Mouse (Mus musculus): ENCODE measurements around the gene Myo3b. TPM values are rescaled to one million over a fixed set of nuclear protein-coding genes. Genes with fewer than 3 reads are reported as not detected.
A peak's percentile ranks its signal among the peaks of the same experiment; 100 is the strongest.
"Not testable (repeated sequence)": the region's sequence is repeated elsewhere in the genome, so short reads cannot be mapped to it uniquely, and the experiment has no call there.

Gene Myo3b
- polyA plus RNA-seq, 1 experiment from 2014 or later, result 0.24 TPM

DNA sequence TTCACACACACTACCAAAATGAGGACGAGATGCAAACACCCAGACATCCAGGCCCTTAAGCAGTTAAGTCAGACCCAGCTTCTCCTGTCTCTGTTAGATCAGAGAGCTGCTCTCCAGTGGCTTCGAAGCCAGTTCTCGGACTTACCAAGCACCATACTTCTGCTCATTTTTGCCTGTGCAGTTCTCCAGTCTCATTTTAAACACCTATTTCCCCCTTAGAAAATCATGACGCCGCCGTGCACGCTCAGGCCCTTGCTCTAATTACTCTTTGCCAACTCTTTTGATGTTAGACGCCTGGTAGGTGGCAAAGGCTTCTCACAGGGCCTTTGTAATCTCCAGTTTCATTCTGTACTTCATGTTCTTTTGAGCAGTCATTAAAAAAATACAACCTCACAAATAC lies 179.5 kb downstream of the Myo3b start:
- Histone ChIP-seq H3K4me1 (ENCODE audit: insufficient read depth) (no peaks in the 10 kb centered on the region), H3K4me2 (no peak overlapping the region), H3K27ac (ENCODE audit: low read depth) (no peak overlapping the region), H3K4me3 (ENCODE audit: low read depth, low read length) (no peak overlapping the region), H3K27me3 (ENCODE audit: insufficient read depth, low read length) (no peaks in the 10 kb centered on the region), H3K9ac (no peak overlapping the region), H3K9me3 (ENCODE audit: low read depth, low read length) (no peaks in the 10 kb centered on the region), H3K36me3 (ENCODE audit: insufficient read depth) (no peaks in the 10 kb centered on the region)
- no peak for TF ChIP-seq CTCF (IDR thresholded peaks at IDR 0.05; ENCODE audit: low read depth)
- ATAC-seq (ENCODE audit: insufficient read depth) (no peak), DNase-seq (no peak)
- 72% methylated on average over 8 of the region's 8 CpGs for WGBS

DNA sequence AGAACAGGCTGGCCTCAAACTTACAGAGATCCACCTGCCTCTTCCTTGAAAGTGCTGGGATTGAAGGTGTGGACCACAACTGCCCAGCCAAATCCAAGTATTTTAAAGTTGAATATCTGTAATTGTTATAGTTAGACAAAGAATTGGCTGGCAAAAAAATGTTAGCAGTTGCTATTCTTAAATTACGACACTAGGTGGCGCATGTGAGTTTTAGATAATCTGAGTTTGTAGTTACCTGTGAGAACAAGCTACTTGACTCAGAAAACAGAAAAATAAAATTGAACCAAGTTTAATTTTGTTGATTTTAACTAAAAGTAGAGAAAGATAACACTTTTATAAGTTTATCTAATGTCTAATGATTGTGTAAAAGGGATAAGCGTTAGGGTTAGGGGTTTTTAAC lies 187.8 kb downstream of the Myo3b start:
- no peak overlapping the region for H3K4me3 ChIP-seq (ENCODE audit: low read depth, low read length)
- no peak overlapping the region for H3K9ac ChIP-seq
- no peak overlapping the region for H3K27ac ChIP-seq (ENCODE audit: low read depth)
- WGBS, result 11% methylated on average over 3 of the region's 3 CpGs
- no peaks in the 10 kb centered on the region for H3K4me1 ChIP-seq (ENCODE audit: insufficient read depth)
- peak; percentile 79 for DNase-seq
- ATAC-seq (ENCODE audit: insufficient read depth), result no peak
- TF ChIP-seq CTCF (IDR thresholded peaks at IDR 0.05; ENCODE audit: low read depth), result peak; percentile 73
- no peaks in the 10 kb centered on the region for H3K36me3 ChIP-seq (ENCODE audit: insufficient read depth)
- no peaks in the 10 kb centered on the region for H3K9me3 ChIP-seq (ENCODE audit: low read depth, low read length)
- H3K27me3 ChIP-seq (ENCODE audit: insufficient read depth, low read length), result no peaks in the 10 kb centered on the region
- H3K4me2 ChIP-seq, result no peak overlapping the region

GRCm38 (mm10) chr2:70234450-70234849 lies 195.5 kb downstream of the Myo3b start:
- H3K9ac ChIP-seq; H3K9me3 ChIP-seq (ENCODE audit: low read depth, low read length); H3K36me3 ChIP-seq (ENCODE audit: insufficient read depth); DNase-seq; H3K4me2 ChIP-seq; H3K4me3 ChIP-seq (ENCODE audit: low read depth, low read length); ATAC-seq (ENCODE audit: insufficient read depth); H3K27ac ChIP-seq (ENCODE audit: low read depth); H3K27me3 ChIP-seq (ENCODE audit: insufficient read depth, low read length); H3K4me1 ChIP-seq (ENCODE audit: insufficient read depth): not testable (repeated sequence)
- 48% methylated on average over 4 of the region's 4 CpGs for WGBS

- H3K4me2 ChIP-seq, result no peak overlapping the region
- ATAC-seq (ENCODE audit: insufficient read depth) (no peak), DNase-seq (no peak)
- TF ChIP-seq CTCF (IDR thresholded peaks at IDR 0.05; ENCODE audit: low read depth), result no peak
- no peaks in the 10 kb centered on the region for H3K9me3 ChIP-seq (ENCODE audit: low read depth, low read length)
- no peak overlapping the region for H3K4me3 ChIP-seq (ENCODE audit: low read depth, low read length)
- H3K36me3 ChIP-seq (ENCODE audit: insufficient read depth), result no peaks in the 10 kb centered on the region
- H3K27ac ChIP-seq (ENCODE audit: low read depth), result no peak overlapping the region
- no peak overlapping the region for H3K9ac ChIP-seq
- 54% methylated on average over 4 of the region's 4 CpGs for WGBS
- no peaks in the 10 kb centered on the region for H3K27me3 ChIP-seq (ENCODE audit: insufficient read depth, low read length)
- H3K4me1 ChIP-seq (ENCODE audit: insufficient read depth), result no peaks in the 10 kb centered on the region
Measured at GRCm38 (mm10) chr2:70245981-70246380, 207.1 kb downstream of the Myo3b start.

DNA sequence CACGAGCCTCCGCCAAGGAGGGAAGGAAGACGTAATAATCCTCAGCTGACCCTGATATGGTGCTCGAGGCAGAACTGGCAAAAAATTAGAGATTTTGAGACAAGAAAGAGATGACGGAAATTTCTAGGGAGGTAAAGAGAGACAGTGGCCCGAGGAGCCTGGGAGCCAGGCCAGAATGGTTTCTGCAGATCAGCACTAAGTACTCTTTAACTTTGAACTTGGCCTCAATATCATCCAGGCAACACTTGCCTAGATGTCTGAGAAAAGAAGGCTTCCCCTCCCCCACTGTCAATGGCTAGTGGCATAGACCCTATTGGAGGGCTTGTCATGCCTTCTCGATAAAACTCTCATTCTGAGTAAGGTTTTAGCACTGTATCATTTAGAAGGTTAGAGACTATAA lies 209.7 kb downstream of the Myo3b start:
- DNase-seq, result peak; percentile 9
- H3K27ac ChIP-seq (ENCODE audit: low read depth), result no peak overlapping the region
- no peak overlapping the region for H3K9ac ChIP-seq
- no peak for TF ChIP-seq CTCF (IDR thresholded peaks at IDR 0.05; ENCODE audit: low read depth)
- no peaks in the 10 kb centered on the region for H3K9me3 ChIP-seq (ENCODE audit: low read depth, low read length)
- ATAC-seq (ENCODE audit: insufficient read depth), result no peak
- 79% methylated on average over 7 of the region's 7 CpGs for WGBS
- H3K4me2 ChIP-seq, result no peak overlapping the region
- no peak overlapping the region for H3K4me3 ChIP-seq (ENCODE audit: low read depth, low read length)
- H3K27me3 ChIP-seq (ENCODE audit: insufficient read depth, low read length), result no peaks in the 10 kb centered on the region
- no peaks in the 10 kb centered on the region for H3K4me1 ChIP-seq (ENCODE audit: insufficient read depth)
- H3K36me3 ChIP-seq (ENCODE audit: insufficient read depth), result no peaks in the 10 kb centered on the region

- TF ChIP-seq CTCF (IDR thresholded peaks at IDR 0.05; ENCODE audit: low read depth), result no peak
- 37% methylated on average over 4 of the region's 4 CpGs for WGBS
- H3K4me2 ChIP-seq, result no peak overlapping the region
- H3K4me1 ChIP-seq (ENCODE audit: insufficient read depth), result no peaks in the 10 kb centered on the region
- no peaks in the 10 kb centered on the region for H3K9me3 ChIP-seq (ENCODE audit: low read depth, low read length)
- H3K27me3 ChIP-seq (ENCODE audit: insufficient read depth, low read length), result no peaks in the 10 kb centered on the region
- no peak for ATAC-seq (ENCODE audit: insufficient read depth)
- no peak overlapping the region for H3K27ac ChIP-seq (ENCODE audit: low read depth)
- H3K4me3 ChIP-seq (ENCODE audit: low read depth, low read length), result no peak overlapping the region
- H3K36me3 ChIP-seq (ENCODE audit: insufficient read depth), result no peaks in the 10 kb centered on the region
- DNase-seq, result no peak
- H3K9ac ChIP-seq, result no peak overlapping the region
Measured at GRCm38 (mm10) chr2:70249872-70250271, 210.9 kb downstream of the Myo3b start.

DNA sequence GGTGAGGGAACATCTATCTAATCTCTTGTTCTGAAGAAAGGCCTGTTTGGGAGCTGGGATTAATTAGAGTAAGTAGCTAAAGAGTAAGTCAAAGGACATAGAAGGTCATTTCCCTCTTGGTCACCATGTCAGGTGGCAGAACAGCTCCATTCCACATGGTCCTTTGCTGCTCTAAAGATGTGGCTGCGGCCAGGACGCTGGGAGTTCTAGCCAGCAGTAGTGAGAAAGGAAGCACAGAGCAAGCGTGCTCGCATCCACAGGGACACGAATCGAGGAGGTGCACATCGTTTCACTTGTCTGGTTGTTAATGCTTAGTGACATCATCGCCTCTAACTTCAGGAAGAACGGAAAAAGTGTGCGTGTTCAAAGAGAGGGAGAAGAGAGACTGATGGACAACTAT lies 212.3 kb downstream of the Myo3b start:
- H3K9ac ChIP-seq, result no peak overlapping the region
- TF ChIP-seq CTCF (IDR thresholded peaks at IDR 0.05; ENCODE audit: low read depth), result no peak
- no peaks in the 10 kb centered on the region for H3K9me3 ChIP-seq (ENCODE audit: low read depth, low read length)
- no peaks in the 10 kb centered on the region for H3K27me3 ChIP-seq (ENCODE audit: insufficient read depth, low read length)
- DNase-seq (no peak), ATAC-seq (ENCODE audit: insufficient read depth) (no peak)
- H3K4me3 ChIP-seq (ENCODE audit: low read depth, low read length), result no peak overlapping the region
- no peaks in the 10 kb centered on the region for H3K4me1 ChIP-seq (ENCODE audit: insufficient read depth)
- no peaks in the 10 kb centered on the region for H3K36me3 ChIP-seq (ENCODE audit: insufficient read depth)
- no peak overlapping the region for H3K27ac ChIP-seq (ENCODE audit: low read depth)
- H3K4me2 ChIP-seq, result no peak overlapping the region
- 86% methylated on average over 10 of the region's 10 CpGs for WGBS

DNA sequence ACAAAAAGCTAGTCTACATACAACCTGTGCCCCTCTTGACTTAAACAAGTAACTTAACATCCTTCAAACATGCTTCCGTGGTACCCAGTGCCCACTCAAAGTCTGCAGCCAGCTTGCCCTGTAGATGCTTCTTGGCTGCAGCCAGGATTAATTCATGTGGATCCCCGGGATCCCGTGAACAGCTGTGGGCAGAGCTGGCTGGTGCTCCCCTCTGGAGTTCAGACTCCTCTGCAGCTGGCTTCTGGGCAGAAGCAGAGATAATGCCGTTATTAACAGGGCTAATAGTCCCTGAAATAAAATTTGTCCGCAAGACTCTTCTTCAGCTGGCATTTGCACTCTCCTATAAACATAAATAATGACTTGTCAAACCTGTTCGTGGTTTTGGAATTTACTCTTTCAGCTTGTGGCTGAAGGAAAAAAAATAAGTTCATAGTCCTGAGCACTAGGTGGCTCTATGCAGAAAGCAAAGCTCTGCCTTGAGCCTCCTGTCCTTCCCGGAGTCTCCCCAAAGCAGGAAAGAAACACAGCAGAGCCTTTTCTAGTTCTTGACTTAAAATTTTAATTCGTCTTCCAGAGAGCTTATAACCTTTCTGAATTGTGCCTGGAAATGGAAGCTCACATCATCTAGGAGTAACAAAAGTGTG lies 220.6 kb downstream of the Myo3b start:
- H3K4me1 ChIP-seq (ENCODE audit: insufficient read depth), result peaks cover 16% of the 10 kb centered on the region
- no peaks in the 10 kb centered on the region for H3K36me3 ChIP-seq (ENCODE audit: insufficient read depth)
- peak; percentile 70 for TF ChIP-seq CTCF (IDR thresholded peaks at IDR 0.05; ENCODE audit: low read depth)
- no peak overlapping the region for H3K27ac ChIP-seq (ENCODE audit: low read depth)
- H3K4me2 ChIP-seq, result no peak overlapping the region
- ATAC-seq (ENCODE audit: insufficient read depth), result no peak
- no peaks in the 10 kb centered on the region for H3K27me3 ChIP-seq (ENCODE audit: insufficient read depth, low read length)
- peak; percentile 82 for DNase-seq
- no peaks in the 10 kb centered on the region for H3K9me3 ChIP-seq (ENCODE audit: low read depth, low read length)
- H3K9ac ChIP-seq, result no peak overlapping the region
- WGBS, result 15% methylated on average over 8 of the region's 8 CpGs
- H3K4me3 ChIP-seq (ENCODE audit: low read depth, low read length), result no peak overlapping the region

All from lung, embryonic 14.5 days (tissue).